ENCODE assay signal across 26 mouse cellular contexts in genomic region chr12:16129923-16130322, GRCm38 (mm10).
"Had no signal": no experiment of that assay in that cellular context is flagged by ENCODE, and none has a peak within 500 bp of the region (broad histone marks: within the 10 kb centered on the region; RNA-seq: fewer than 3 reads in every experiment).

No protein-coding gene starts in this region.

- DNase-seq: cerebellum, adult 9-10 months; cerebellum, adult 9-11 months; cerebellum, postnatal 10 days; cerebellum, postnatal 14 days; cerebellum, postnatal 25 days; cerebellum, postnatal 36 days; embryo, embryonic 11 days; forebrain, postnatal 0 days; gastrocnemius, adult 2 months; gastrocnemius, postnatal 10 days; gastrocnemius, postnatal 14 days; gastrocnemius, postnatal 25 days; gastrocnemius, postnatal 36 days; heart, adult 18-20 months; heart, adult 2 months had no signal

- H3K9me3 ChIP-seq: embryonic facial prominence, embryonic 10.5 days; embryonic facial prominence, embryonic 12.5 days; embryonic facial prominence, embryonic 13.5 days; embryonic facial prominence, embryonic 15.5 days; forebrain, embryonic 10.5 days; forebrain, embryonic 12.5 days; forebrain, embryonic 13.5 days; forebrain, embryonic 15.5 days had no signal

- H3K4me2 ChIP-seq: embryonic facial prominence, embryonic 12.5 days; embryonic facial prominence, embryonic 13.5 days; embryonic facial prominence, embryonic 15.5 days; forebrain, embryonic 12.5 days; forebrain, embryonic 13.5 days; forebrain, embryonic 15.5 days had no signal

- H3K9ac ChIP-seq: embryonic facial prominence, embryonic 12.5 days; embryonic facial prominence, embryonic 13.5 days; embryonic facial prominence, embryonic 15.5 days; forebrain, embryonic 12.5 days; forebrain, embryonic 13.5 days; forebrain, embryonic 15.5 days; forebrain, postnatal 0 days had no signal

- H3K27me3 ChIP-seq: embryonic facial prominence, embryonic 12.5 days; embryonic facial prominence, embryonic 13.5 days; embryonic facial prominence, embryonic 15.5 days; forebrain, embryonic 12.5 days; forebrain, embryonic 13.5 days; forebrain, embryonic 15.5 days had no signal

- H3K27ac ChIP-seq: embryonic facial prominence, embryonic 10.5 days; embryonic facial prominence, embryonic 12.5 days; embryonic facial prominence, embryonic 13.5 days; embryonic facial prominence, embryonic 15.5 days; forebrain, embryonic 10.5 days; forebrain, embryonic 12.5 days; forebrain, embryonic 13.5 days; forebrain, embryonic 15.5 days; gastrocnemius, adult 2 months; heart, adult 2 months had no signal

- H3K4me1 ChIP-seq: embryonic facial prominence, embryonic 10.5 days; embryonic facial prominence, embryonic 12.5 days; embryonic facial prominence, embryonic 13.5 days; embryonic facial prominence, embryonic 15.5 days; forebrain, embryonic 10.5 days; forebrain, embryonic 12.5 days; forebrain, embryonic 13.5 days; forebrain, embryonic 15.5 days had no signal

- ATAC-seq: forebrain, embryonic 13.5 days; forebrain, embryonic 14.5 days; forebrain, embryonic 15.5 days; forebrain, embryonic 16.5 days; forebrain, postnatal 0 days had no signal

- H3K36me3 ChIP-seq: embryonic facial prominence, embryonic 10.5 days; embryonic facial prominence, embryonic 12.5 days; embryonic facial prominence, embryonic 13.5 days; embryonic facial prominence, embryonic 15.5 days; forebrain, embryonic 10.5 days; forebrain, embryonic 12.5 days; forebrain, embryonic 15.5 days had no signal

- H3K4me3 ChIP-seq: embryonic facial prominence, embryonic 10.5 days; embryonic facial prominence, embryonic 12.5 days; embryonic facial prominence, embryonic 13.5 days; embryonic facial prominence, embryonic 15.5 days; erythroblast, embryonic 14.5 days; forebrain, embryonic 10.5 days; forebrain, embryonic 12.5 days; forebrain, embryonic 13.5 days; forebrain, embryonic 15.5 days; gastrocnemius, adult 2 months; heart, adult 2 months had no signal
